Mouse (Mus musculus): Measurements from ENCODE around the gene H2-M10.3. TPM values are rescaled to one million over a fixed set of nuclear protein-coding genes. Genes with fewer than 3 reads are reported as not detected.

Gene H2-M10.3
- polyA plus RNA-seq, 1 experiment from 2014 or later = not detected

GRCm38 (mm10) chr17:36315041-36315688, 53.1 kb downstream of the H2-M10.3 start:
- DNase-seq (ENCODE audit: low read depth, low spot score) = no peak
- POLR2A ChIA-PET = no interaction called here
- no peaks in the 10 kb centered on the region for H3K27me3 ChIP-seq
- ATAC-seq = no peak
- in situ Hi-C loops (cut with MboI; ENCODE audit: low pct_unique_long_range_greater_than_20kb) = no loop called here
- TF ChIP-seq CTCF (IDR thresholded peaks at IDR 0.05) = no peak
- CTCF ChIA-PET = no interaction called here

Other genes starting within 250 kb of the H2-M10.3 start
- gene Gm19684, start 246.7 kb downstream of the H2-M10.3 start, polyA plus RNA-seq (2021) = 0.06 TPM
- gene Gm7030, start 239.0 kb downstream of the H2-M10.3 start, polyA plus RNA-seq (2021) = not detected
- not detected for gene Gm8909, start 199.9 kb downstream of the H2-M10.3 start, polyA plus RNA-seq (2021)
- not detected for gene H2-T3, start 178.1 kb downstream of the H2-M10.3 start, polyA plus RNA-seq (2021)
- gene Rpp21, start 110.3 kb downstream of the H2-M10.3 start, polyA plus RNA-seq (2021) = 41.5 TPM
- gene Trim39, start 96.2 kb downstream of the H2-M10.3 start, polyA plus RNA-seq (2021) = 21.0 TPM
- gene H2-M10.2, start 81.9 kb downstream of the H2-M10.3 start, polyA plus RNA-seq (2021) = 0.06 TPM
- not detected for gene H2-M10.1, start 42.3 kb downstream of the H2-M10.3 start, polyA plus RNA-seq (2021)
- not detected for gene H2-M10.4, start 93.9 kb upstream of the H2-M10.3 start, polyA plus RNA-seq (2021)
- not detected for gene H2-M11, start 178.7 kb upstream of the H2-M10.3 start, polyA plus RNA-seq (2021)

All from Patski (cell line).